Mouse (Mus musculus) liver, postnatal 0 days (tissue): Measurements from ENCODE around the gene Kyat3.

ENCODE experiments used
- CTCF ChIP-seq: sonication (generic); IDR thresholded peaks from 2 replicates; pipeline ENCODE4 v1.5.1; 2016; ENCODE audit warnings: antibody characterized with exemption, low read depth
- EP300 ChIP-seq: IDR thresholded peaks from 2 replicates; pipeline ENCODE4 v1.6.1; 2016; ENCODE audit warnings: antibody characterized with exemption, low read depth, mild to moderate bottlenecking

DNA sequence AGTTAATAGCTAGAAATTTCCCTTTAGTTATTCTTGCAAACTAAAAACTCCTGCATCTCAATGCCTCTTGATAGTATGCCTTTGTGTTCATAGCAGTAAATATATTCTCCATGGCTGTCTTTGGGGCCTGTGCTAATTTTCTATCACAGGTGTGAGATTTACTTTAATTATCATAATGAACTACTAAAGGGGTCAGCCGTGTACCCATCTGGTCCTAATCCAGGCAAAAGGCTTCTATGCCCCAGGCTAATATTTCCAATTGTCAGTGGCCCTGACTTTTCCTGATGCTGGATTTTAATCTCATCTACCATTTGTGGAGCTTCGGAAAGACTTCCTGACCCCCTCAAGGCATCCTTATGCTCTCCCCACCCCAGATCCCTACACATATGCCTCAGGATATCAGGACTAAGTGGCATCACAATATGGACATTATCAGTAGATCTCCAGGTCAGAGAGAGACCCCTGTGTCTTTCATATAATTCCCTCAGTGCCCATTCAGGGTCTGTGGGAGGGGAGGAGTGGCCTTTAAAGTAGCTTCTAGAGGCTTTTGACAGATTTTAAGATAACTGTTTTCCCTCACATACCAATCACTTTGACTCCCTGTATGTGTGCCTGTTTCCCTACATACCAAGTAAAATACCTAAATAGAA, 85.7 kb downstream of the Kyat3 start:
- TF ChIP-seq EP300 (no peak), CTCF (no peak)
